10 mouse cellular contexts compared by ENCODE assay signal in the genomic region with DNA sequence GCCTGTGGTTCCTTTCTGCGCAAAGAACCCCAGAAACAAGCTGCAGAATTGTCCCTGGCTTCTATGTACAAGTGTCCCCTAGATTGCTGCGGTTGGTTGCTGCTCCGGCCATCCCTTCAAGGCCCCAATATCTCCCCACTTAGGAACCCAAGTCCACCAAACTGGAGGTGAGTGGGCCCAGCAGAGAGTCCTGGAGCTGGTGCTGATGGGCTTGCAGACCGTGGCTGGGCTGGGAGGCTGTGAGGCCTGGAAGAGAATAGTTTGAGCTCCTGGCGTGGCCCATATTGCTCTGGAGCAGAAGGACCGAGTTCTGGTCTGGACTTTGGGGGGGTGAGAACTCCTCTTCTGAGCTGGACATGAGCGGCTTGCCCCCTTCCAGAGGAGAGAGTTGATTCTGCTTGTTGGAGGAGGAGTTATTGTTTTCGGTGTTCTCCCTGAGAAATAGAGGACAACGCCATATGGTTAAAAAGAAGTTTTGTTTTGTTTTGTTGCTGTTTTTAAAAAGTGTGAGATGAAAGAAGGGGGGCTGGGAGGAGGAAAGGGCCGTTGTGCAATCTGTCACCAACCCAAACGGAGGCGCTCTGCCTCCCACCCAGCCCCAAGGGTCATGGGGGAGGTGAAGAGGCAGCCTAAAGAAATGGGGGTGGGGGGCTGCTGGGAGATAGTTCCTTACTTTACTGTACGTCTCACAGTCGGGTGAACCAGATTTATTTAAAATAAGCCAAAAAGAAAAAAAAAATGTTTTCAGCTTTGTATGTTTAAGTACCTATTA. TPM values are rescaled to one million over a fixed set of nuclear protein-coding genes. Genes with fewer than 3 reads are reported as not detected.
DNase-seq lines count a peak whose midpoint lies in the region; ATAC-seq and TF ChIP-seq lines count a peak whose summit lies in the region.
"Had no signal": no experiment of that assay in that cellular context is flagged by ENCODE, and none has a peak within 500 bp of the region (broad histone marks: within the 10 kb centered on the region; RNA-seq: fewer than 3 reads in every experiment).

No protein-coding gene starts in this region.

- H3K36me3 ChIP-seq in forebrain, embryonic 12.5 days (replicated peaks): no peaks in the 10 kb centered on the region
- H3K36me3 ChIP-seq in forebrain, embryonic 13.5 days (ENCODE audit: poor library complexity, severe bottlenecking): no peaks in the 10 kb centered on the region
- H3K36me3 ChIP-seq in lung, embryonic 15.5 days: no peaks in the 10 kb centered on the region
- H3K36me3 ChIP-seq in embryonic facial prominence, embryonic 15.5 days: no peaks in the 10 kb centered on the region
- no peaks in the 10 kb centered on the region for H3K36me3 ChIP-seq in limb, embryonic 15.5 days

- H3K4me2 ChIP-seq in forebrain, embryonic 12.5 days: peak overlapping the region; percentile 13
- no peak overlapping the region for H3K4me2 ChIP-seq in forebrain, embryonic 13.5 days
- no peak overlapping the region for H3K4me2 ChIP-seq in lung, embryonic 15.5 days
- peak overlapping the region; percentile 72 for H3K4me2 ChIP-seq in embryonic facial prominence, embryonic 15.5 days (replicated peaks)
- H3K4me2 ChIP-seq in limb, embryonic 15.5 days: peak overlapping the region; percentile 81

- H3K27ac ChIP-seq in forebrain, embryonic 12.5 days: no peak overlapping the region
- no peak overlapping the region for H3K27ac ChIP-seq in forebrain, embryonic 13.5 days
- no peak overlapping the region for H3K27ac ChIP-seq in lung, embryonic 15.5 days
- H3K27ac ChIP-seq in embryonic facial prominence, embryonic 15.5 days (replicated peaks): peak overlapping the region; percentile 88
- peak overlapping the region; percentile 86 for H3K27ac ChIP-seq in limb, embryonic 15.5 days

- 1% methylated on average over 14 of the region's 14 CpGs for WGBS in forebrain, embryonic 12.5 days
- 3% methylated on average over 14 of the region's 14 CpGs for WGBS in forebrain, embryonic 13.5 days
- WGBS in lung, embryonic 15.5 days: 20% methylated on average over 14 of the region's 14 CpGs
- WGBS in lung, adult 2 months: 26% methylated on average over 14 of the region's 14 CpGs
- WGBS in embryonic facial prominence, embryonic 15.5 days: 24% methylated on average over 14 of the region's 14 CpGs
- 28% methylated on average over 14 of the region's 14 CpGs for WGBS in limb, embryonic 15.5 days

- H3K4me3 ChIP-seq in forebrain, embryonic 12.5 days (replicated peaks): peak overlapping the region; percentile 26
- no peak overlapping the region for H3K4me3 ChIP-seq in forebrain, embryonic 13.5 days
- H3K4me3 ChIP-seq in lung, embryonic 15.5 days: peak overlapping the region; percentile 46; the same call in 1 of the 2 replicates
- no peak overlapping the region for H3K4me3 ChIP-seq in lung, adult 2 months (replicated peaks; ENCODE audit: extremely low read depth, low read depth, low read length)
- H3K4me3 ChIP-seq in embryonic facial prominence, embryonic 15.5 days (replicated peaks): peak overlapping the region; percentile 63
- H3K4me3 ChIP-seq in limb, embryonic 15.5 days: peak overlapping the region; percentile 64

- TF ChIP-seq POLR2A in lung, adult 2 months (IDR thresholded peaks at IDR 0.05; ENCODE audit: borderline replicate concordance, extremely low read depth, low read depth, low read length): no peak

- H3K4me1 ChIP-seq in forebrain, embryonic 12.5 days: peaks cover 32% of the 10 kb centered on the region
- H3K4me1 ChIP-seq in forebrain, embryonic 13.5 days: peaks cover 26% of the 10 kb centered on the region
- H3K4me1 ChIP-seq in lung, embryonic 15.5 days: peaks cover 28% of the 10 kb centered on the region
- H3K4me1 ChIP-seq in lung, adult 2 months (ENCODE audit: control insufficient read depth, insufficient read depth, low read length): peaks cover 11% of the 10 kb centered on the region
- H3K4me1 ChIP-seq in embryonic facial prominence, embryonic 15.5 days: peaks cover 40% of the 10 kb centered on the region
- H3K4me1 ChIP-seq in limb, embryonic 15.5 days: peaks cover 50% of the 10 kb centered on the region

- peaks cover 89% of the 10 kb centered on the region for H3K27me3 ChIP-seq in forebrain, embryonic 12.5 days
- peaks cover 96% of the 10 kb centered on the region for H3K27me3 ChIP-seq in forebrain, embryonic 13.5 days
- peaks cover 97% of the 10 kb centered on the region for H3K27me3 ChIP-seq in lung, embryonic 15.5 days
- H3K27me3 ChIP-seq in embryonic facial prominence, embryonic 15.5 days: peaks cover 48% of the 10 kb centered on the region
- peaks cover 75% of the 10 kb centered on the region for H3K27me3 ChIP-seq in limb, embryonic 15.5 days

- no peaks in the 10 kb centered on the region for H3K9me3 ChIP-seq in forebrain, embryonic 12.5 days
- H3K9me3 ChIP-seq in forebrain, embryonic 13.5 days (replicated peaks): no peaks in the 10 kb centered on the region
- no peaks in the 10 kb centered on the region for H3K9me3 ChIP-seq in lung, embryonic 15.5 days
- no peaks in the 10 kb centered on the region for H3K9me3 ChIP-seq in embryonic facial prominence, embryonic 15.5 days (replicated peaks)
- no peaks in the 10 kb centered on the region for H3K9me3 ChIP-seq in limb, embryonic 15.5 days

- ATAC-seq in forebrain, embryonic 12.5 days (ENCODE audit: low FRiP score): no peak
- no peak for ATAC-seq in forebrain, embryonic 13.5 days
- ATAC-seq in lung, embryonic 15.5 days (ENCODE audit: borderline replicate concordance, extremely low read depth, low FRiP score, low TSS enrichment): no peak
- no peak for ATAC-seq in embryonic facial prominence, embryonic 15.5 days (ENCODE audit: insufficient number of reproducible peaks, low FRiP score, low TSS enrichment, low read depth)
- ATAC-seq in limb, embryonic 15.5 days (ENCODE audit: insufficient number of reproducible peaks, low FRiP score, low TSS enrichment, low read depth): no peak

- TF ChIP-seq CTCF in lung, adult 2 months (IDR thresholded peaks at IDR 0.05; ENCODE audit: insufficient read depth, low read length): no peak

- no peak overlapping the region for H3K9ac ChIP-seq in forebrain, embryonic 12.5 days
- H3K9ac ChIP-seq in forebrain, embryonic 13.5 days: no peak overlapping the region
- H3K9ac ChIP-seq in lung, embryonic 15.5 days: no peak overlapping the region
- peak overlapping the region; percentile 77; the same call in 1 of the 2 replicates for H3K9ac ChIP-seq in embryonic facial prominence, embryonic 15.5 days
- H3K9ac ChIP-seq in limb, embryonic 15.5 days: 0 out of 2 replicates have a peak overlapping the region, but pooled peaks have one; percentile 11

- no peak for DNase-seq in lung, adult 2 months
- no peak for DNase-seq in layer of hippocampus, postnatal 14 days (ENCODE audit: low spot score in 2 of 2)
- DNase-seq in adrenal gland, adult 8-10 months: no peak
- DNase-seq: cerebellum, adult 9-10 months; layer of hippocampus, adult 9-11 months had no signal

RNA-seq across cellular contexts. Expression of a gene that starts 10.1 kb away (rescaled TPM):
- 8.5 and 11.0 TPM in 2 replicates for polyA plus RNA-seq in forebrain, embryonic 12.5 days (2016; fragmentation: Nextera tagmentation; extraction: Ambion mirVana)
- 0.22 and 0.42 TPM in 2 replicates for polyA plus RNA-seq in forebrain, embryonic 13.5 days (2015; fragmentation: Nextera tagmentation; extraction: Ambion mirVana)
- 1.3 and 1.5 TPM in 2 replicates for polyA plus RNA-seq in lung, embryonic 15.5 days (2015; fragmentation: Nextera tagmentation; extraction: Ambion mirVana)
- 3.0 and 3.6 TPM in 2 replicates for polyA plus RNA-seq in lung, adult 2 months (2012; rRNA removed)
- polyA plus RNA-seq in embryonic facial prominence, embryonic 15.5 days (2015; fragmentation: Nextera tagmentation; extraction: Ambion mirVana): 40.0 and 48.3 TPM in 2 replicates
- 28.2 and 34.3 TPM in 2 replicates for polyA plus RNA-seq in limb, embryonic 15.5 days (2015; fragmentation: Nextera tagmentation; extraction: Ambion mirVana)
- total RNA-seq in layer of hippocampus, postnatal 14 days (2021): under 1 TPM; 0.12 to 0.25 TPM
- 1 to 10 TPM in 3 of 4 experiments, under 1 TPM in 1; 0.94 to 2.3 (median 1.3) TPM for total RNA-seq in adrenal gland, adult 8-10 months (2022)

Comparison
In these comparisons a context has a peak if more than half of its experiments do, and no peak if none do; other contexts are left out.
1. H3K4me2 ChIP-seq: peak in forebrain, embryonic 12.5 days (single experiment), embryonic facial prominence, embryonic 15.5 days (single experiment) and limb, embryonic 15.5 days (single experiment); none in forebrain, embryonic 13.5 days (single experiment) and lung, embryonic 15.5 days (single experiment).
2. H3K4me3 ChIP-seq: peak in forebrain, embryonic 12.5 days (single experiment), lung, embryonic 15.5 days (single experiment), embryonic facial prominence, embryonic 15.5 days (single experiment) and limb, embryonic 15.5 days (single experiment); none in forebrain, embryonic 13.5 days (single experiment) and lung, adult 2 months (single experiment).
3. H3K27ac ChIP-seq: peak in embryonic facial prominence, embryonic 15.5 days (single experiment) and limb, embryonic 15.5 days (single experiment); none in forebrain, embryonic 12.5 days (single experiment), forebrain, embryonic 13.5 days (single experiment) and lung, embryonic 15.5 days (single experiment).
4. H3K9ac ChIP-seq: peak in embryonic facial prominence, embryonic 15.5 days (single experiment) and limb, embryonic 15.5 days (single experiment); none in forebrain, embryonic 12.5 days (single experiment), forebrain, embryonic 13.5 days (single experiment) and lung, embryonic 15.5 days (single experiment).